Mouse (Mus musculus) A20 (cell line): ENCODE measurements around the gene 1110008P14Rik.

ENCODE experiments used
- DNase-seq: peaks from one replicate; pipeline ENCODE4 v3.0.0-alpha.2; 2011; ENCODE audit warnings: low read depth, low spot score

Gene 1110008P14Rik

GRCm38 (mm10) chr2:32342539-32343350, 39.0 kb downstream of the 1110008P14Rik start:
- no peak for DNase-seq

GRCm38 (mm10) chr2:32342039-32342438, 39.7 kb downstream of the 1110008P14Rik start:
- no peak for DNase-seq

- DNase-seq, result no peak
These were observed 40.2 kb downstream of the 1110008P14Rik start for GRCm38 (mm10) chr2:32341634-32341939.

GRCm38 (mm10) chr2:32340836-32341633, 40.7 kb downstream of the 1110008P14Rik start:
- no peak for DNase-seq

GRCm38 (mm10) chr2:32339912-32340642, 41.7 kb downstream of the 1110008P14Rik start:
- no peak for DNase-seq

- DNase-seq, result no peak
These were observed 45.9 kb downstream of the 1110008P14Rik start for GRCm38 (mm10) chr2:32335888-32336287.

- no peak for DNase-seq
These were observed 49.6 kb downstream of the 1110008P14Rik start for GRCm38 (mm10) chr2:32332159-32332558.

- no peak for DNase-seq
These were observed 52.2 kb downstream of the 1110008P14Rik start for GRCm38 (mm10) chr2:32329531-32329930.

- no peak for DNase-seq
These were observed 52.8 kb downstream of the 1110008P14Rik start for GRCm38 (mm10) chr2:32328911-32329460.

GRCm38 (mm10) chr2:32327200-32327599, 54.5 kb downstream of the 1110008P14Rik start:
- DNase-seq, result no peak
